Mouse (Mus musculus) heart, embryonic 13.5 days (tissue): ENCODE results near the gene Pax2. TPM values are rescaled to one million over a fixed set of nuclear protein-coding genes. Genes with fewer than 3 reads are reported as not detected.

Experiments
- ATAC-seq: fragments of 200-750 bp; cut with Nextera tagmentation; 2 replicates; pipeline ENCODE4 v1.8.0; 2017; ENCODE audit warnings: moderate TSS enrichment; ENCODE audit not compliant: insufficient number of reproducible peaks, low FRiP score, low TSS enrichment; ENCODE audit errors: extremely low read depth
- H3K27ac ChIP-seq: fragments of 300-500 bp; sonication (generic); replicated peaks from 2 replicates; pipeline ENCODE4 v1.5.1; 2015; ENCODE audit warnings: moderate library complexity, mild to moderate bottlenecking, inconsistent platforms
- H3K27me3 ChIP-seq: fragments of 300-500 bp; sonication (generic); replicated peaks from 2 replicates; pipeline ENCODE4 v1.6.1; 2015; ENCODE audit warnings: mild to moderate bottlenecking, inconsistent platforms
- H3K36me3 ChIP-seq: fragments of 300-500 bp; sonication (generic); 2 replicates; pipeline ENCODE4 v1.6.1; 2015; ENCODE audit warnings: mild to moderate bottlenecking, inconsistent platforms
- H3K4me1 ChIP-seq: fragments of 300-500 bp; sonication (generic); 2 replicates; pipeline ENCODE4 v1.6.1; 2015; ENCODE audit warnings: inconsistent platforms
- H3K4me2 ChIP-seq: fragments of 300-500 bp; sonication (generic); 2 replicates; pipeline ENCODE4 v1.6.1; 2015; ENCODE audit warnings: inconsistent platforms, mild to moderate bottlenecking, moderate library complexity
- H3K4me3 ChIP-seq: fragments of 300-500 bp; sonication (generic); 2 replicates; pipeline ENCODE4 v1.5.1; 2015; ENCODE audit warnings: moderate library complexity, mild to moderate bottlenecking, inconsistent platforms
- H3K9ac ChIP-seq: fragments of 300-500 bp; sonication (generic); 2 replicates; pipeline ENCODE4 v1.6.1; 2015; ENCODE audit warnings: inconsistent platforms, mild to moderate bottlenecking, moderate library complexity
- H3K9me3 ChIP-seq: fragments of 300-500 bp; sonication (generic); 2 replicates; pipeline ENCODE4 v1.6.1; 2016; ENCODE audit warnings: inconsistent platforms
- WGBS: fragments of 180-500 bp; shearing (Covaris S2); methylation state at CpG from one replicate; pipeline ENCODE4 v1.1.7; 2015; ENCODE audit warnings: mixed read lengths; 5-methylcytosine and 5-hydroxymethylcytosine counted together
- polyA plus RNA-seq: library from polyadenylated mRNA; unstranded; fragments of >200 nt; fragmentation: Nextera tagmentation; extraction: Ambion mirVana; gene quantifications from 2 replicates; pipeline ENCODE4 v1.2.1, GENCODE M21; 2015

Gene Pax2
- polyA plus RNA-seq: not detected in 2 replicates

GRCm38 (mm10) chr19:44755693-44756420 is at the start of gene Pax2:
Gene Pax2, plus strand, starts transcription at chr19:44756045.
- under 1% methylated on average over 52 of the region's 52 CpGs for WGBS
- peaks cover 98% of the 10 kb centered on the region for H3K27me3 ChIP-seq

GRCm38 (mm10) chr19:44708885-44709284 is 47.0 kb upstream of the Pax2 start:
- Histone ChIP-seq H3K27me3 (peaks cover 34% of the 10 kb centered on the region), H3K9me3 (peaks cover 5% of the 10 kb centered on the region; the same call in 1 of the 2 replicates), H3K4me3 (no peak overlapping the region), H3K9ac (no peak overlapping the region), H3K4me1 (peaks cover 17% of the 10 kb centered on the region), H3K4me2 (no peak overlapping the region), H3K27ac (peak overlapping the region; percentile 55), H3K36me3 (no peaks in the 10 kb centered on the region)
- WGBS: 13% methylated on average over 3 of the region's 3 CpGs
- peak; percentile 63; the same call in 1 of the 2 replicates for ATAC-seq

More at GRCm38 (mm10) chr19:44755693-44756420, at the start of gene Pax2:
- Histone ChIP-seq H3K36me3 (no peaks in the 10 kb centered on the region), H3K9ac (peak within 1 kb of the TSS; percentile 62), H3K27ac (no peak within 1 kb of the TSS), H3K9me3 (no peaks in the 10 kb centered on the region), H3K4me1 (peaks cover 40% of the 10 kb centered on the region), H3K4me2 (peak within 1 kb of the TSS; percentile 78), H3K4me3 (peak within 1 kb of the TSS; percentile 52)
- no peak for ATAC-seq

DNA sequence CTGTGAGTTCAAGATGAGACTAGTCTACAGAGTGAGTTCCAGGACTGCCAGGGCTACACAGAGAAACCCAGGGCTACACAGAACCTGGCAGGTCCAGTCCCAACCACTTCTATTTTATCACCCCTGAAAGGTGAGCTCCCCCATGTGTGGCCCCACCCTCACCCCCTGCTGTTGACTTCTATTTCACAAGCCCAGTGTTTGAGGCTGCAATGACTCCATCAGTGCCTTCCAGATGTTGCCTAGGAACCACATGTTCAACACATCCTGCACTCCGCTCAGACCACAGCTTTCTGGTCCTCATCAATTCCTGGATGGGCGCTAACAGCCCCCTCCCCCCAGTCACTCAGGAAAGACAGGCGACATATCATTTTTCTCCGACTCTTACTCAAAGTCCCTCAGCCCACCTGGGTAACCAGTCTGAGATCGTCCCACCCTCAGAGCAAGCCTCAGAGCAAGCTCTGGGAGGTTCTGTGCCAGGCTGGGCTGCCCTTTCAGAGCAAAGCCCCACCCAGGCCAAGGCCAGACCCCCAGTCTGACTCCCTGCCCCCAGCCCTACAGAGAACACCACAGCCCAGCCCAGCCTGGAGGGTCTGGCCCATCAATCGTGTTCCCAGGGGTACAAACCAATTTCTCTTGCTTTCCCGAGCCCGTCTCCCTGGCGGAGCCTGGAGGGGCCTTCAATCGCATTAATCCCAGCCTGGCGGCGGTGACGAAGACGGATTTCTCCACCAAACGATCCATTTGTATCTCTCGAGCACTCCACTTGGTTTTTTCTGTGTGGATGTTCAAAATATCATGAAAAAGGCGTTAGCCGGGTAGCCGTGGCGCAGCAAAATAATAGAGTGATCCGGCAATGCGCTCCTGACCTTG is 38.9 kb upstream of the Pax2 start:
- H3K4me3 ChIP-seq: no peak overlapping the region
- WGBS: 62% methylated on average over 22 of the region's 22 CpGs
- H3K4me2 ChIP-seq: no peak overlapping the region
- H3K36me3 ChIP-seq: no peaks in the 10 kb centered on the region
- no peak for ATAC-seq
- H3K4me1 ChIP-seq: peaks cover 12% of the 10 kb centered on the region
- peaks cover 70% of the 10 kb centered on the region for H3K27me3 ChIP-seq
- no peak overlapping the region for H3K9ac ChIP-seq
- peaks cover 9% of the 10 kb centered on the region; the same call in 1 of the 2 replicates for H3K9me3 ChIP-seq
- H3K27ac ChIP-seq: no peak overlapping the region

GRCm38 (mm10) chr19:44719292-44720193 is 36.3 kb upstream of the Pax2 start:
- Histone ChIP-seq H3K9me3 (peaks cover 4% of the 10 kb centered on the region; the same call in 1 of the 2 replicates), H3K27ac (no peak overlapping the region), H3K4me2 (peak overlapping the region; percentile 83), H3K27me3 (peaks cover 86% of the 10 kb centered on the region), H3K36me3 (no peaks in the 10 kb centered on the region), H3K9ac (peak overlapping the region; percentile 74), H3K4me3 (peak overlapping the region; percentile 54), H3K4me1 (peaks cover 17% of the 10 kb centered on the region)
- no peak for ATAC-seq
- 4% methylated on average over 30 of the region's 30 CpGs for WGBS

GRCm38 (mm10) chr19:44720194-44720521 is 35.7 kb upstream of the Pax2 start:
- Histone ChIP-seq H3K4me3 (peak overlapping the region; percentile 54), H3K4me2 (peak overlapping the region; percentile 83), H3K27me3 (peaks cover 92% of the 10 kb centered on the region), H3K4me1 (peaks cover 17% of the 10 kb centered on the region), H3K27ac (no peak overlapping the region), H3K9ac (peak overlapping the region; percentile 74), H3K9me3 (peaks cover 4% of the 10 kb centered on the region; the same call in 1 of the 2 replicates), H3K36me3 (no peaks in the 10 kb centered on the region)
- WGBS: 2% methylated on average over 29 of the region's 29 CpGs
- ATAC-seq: no peak

- H3K9ac ChIP-seq: peak overlapping the region; percentile 54
- peaks cover 4% of the 10 kb centered on the region; the same call in 1 of the 2 replicates for H3K9me3 ChIP-seq
- no peak overlapping the region for H3K27ac ChIP-seq
- no peaks in the 10 kb centered on the region for H3K36me3 ChIP-seq
- peaks cover 91% of the 10 kb centered on the region for H3K27me3 ChIP-seq
- ATAC-seq: no peak
- H3K4me3 ChIP-seq: peak overlapping the region; percentile 47
- H3K4me1 ChIP-seq: peaks cover 19% of the 10 kb centered on the region
- WGBS: 2% methylated on average over 36 of the region's 36 CpGs
- peak overlapping the region; percentile 70 for H3K4me2 ChIP-seq
These were observed 32.0 kb upstream of the Pax2 start for GRCm38 (mm10) chr19:44723611-44724440.

- H3K27me3 ChIP-seq: peaks cover 88% of the 10 kb centered on the region
- no peak overlapping the region for H3K27ac ChIP-seq
- peak overlapping the region; percentile 83 for H3K4me2 ChIP-seq
- no peak for ATAC-seq
- peaks cover 3% of the 10 kb centered on the region; the same call in 1 of the 2 replicates for H3K9me3 ChIP-seq
- under 1% methylated on average over 55 of the region's 55 CpGs for WGBS
- no peaks in the 10 kb centered on the region for H3K36me3 ChIP-seq
- H3K4me3 ChIP-seq: peak overlapping the region; percentile 68
- H3K4me1 ChIP-seq: peaks cover 7% of the 10 kb centered on the region
- H3K9ac ChIP-seq: peak overlapping the region; percentile 91
These were observed 29.7 kb upstream of the Pax2 start for GRCm38 (mm10) chr19:44725951-44726791.

DNA sequence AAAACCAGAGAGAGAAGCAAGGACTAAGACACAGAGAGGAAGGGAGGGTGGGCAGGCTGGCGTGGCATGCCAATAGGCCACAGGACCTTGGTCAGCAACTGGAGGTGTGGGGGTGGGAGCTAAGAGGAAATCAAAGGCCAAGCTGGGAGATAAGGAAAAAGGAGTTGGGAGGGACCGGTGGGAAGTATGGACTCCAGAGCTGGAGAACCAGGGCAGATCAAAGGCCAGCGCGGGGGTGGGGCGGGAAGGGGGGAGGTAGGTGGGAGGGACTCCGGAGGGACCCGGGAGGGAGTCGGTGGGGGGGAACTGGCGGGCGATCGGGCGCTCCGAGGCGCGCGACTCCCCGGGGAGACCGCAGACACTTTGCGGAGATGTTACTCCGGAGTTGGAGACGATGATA is 21.7 kb upstream of the Pax2 start:
- Histone ChIP-seq H3K4me1 (peaks cover 10% of the 10 kb centered on the region; the same call in 1 of the 2 replicates), H3K9me3 (no peaks in the 10 kb centered on the region; the same call in 1 of the 2 replicates), H3K4me3 (peak overlapping the region; percentile 36), H3K9ac (no peak overlapping the region), H3K4me2 (peak overlapping the region; percentile 58), H3K27ac (no peak overlapping the region), H3K36me3 (no peaks in the 10 kb centered on the region), H3K27me3 (peaks cover 97% of the 10 kb centered on the region)
- 2% methylated on average over 19 of the region's 21 CpGs for WGBS
- no peak for ATAC-seq

DNA sequence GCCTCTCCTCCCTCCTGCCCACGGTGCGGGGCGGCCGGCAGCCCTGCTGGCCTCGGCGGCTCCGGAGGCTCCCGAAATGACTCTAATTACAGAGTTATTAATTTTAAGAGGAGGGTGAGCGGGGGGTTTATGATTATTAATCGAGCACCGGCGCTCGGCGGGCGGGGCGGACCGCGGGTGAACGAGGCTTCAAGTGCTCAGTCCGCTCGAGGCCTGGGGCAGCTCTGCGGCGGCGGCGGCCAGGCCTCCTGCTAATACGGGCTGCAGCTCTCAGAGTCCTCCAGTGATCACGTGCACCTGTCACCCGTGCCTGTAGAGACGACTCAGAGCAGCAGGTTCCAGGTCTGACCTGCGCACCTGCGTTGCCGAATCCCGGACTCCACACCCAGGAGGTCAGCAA is 21.2 kb upstream of the Pax2 start:
- Histone ChIP-seq H3K4me1 (peaks cover 10% of the 10 kb centered on the region; the same call in 1 of the 2 replicates), H3K4me2 (peak overlapping the region; percentile 58), H3K9me3 (no peaks in the 10 kb centered on the region; the same call in 1 of the 2 replicates), H3K9ac (no peak overlapping the region), H3K4me3 (peak overlapping the region; percentile 36), H3K27ac (no peak overlapping the region), H3K27me3 (peaks cover 98% of the 10 kb centered on the region), H3K36me3 (no peaks in the 10 kb centered on the region)
- no peak for ATAC-seq
- WGBS: 2% methylated on average over 33 of the region's 33 CpGs
